Mouse (Mus musculus) frontal cortex, adult 2 months (tissue): Measurements from ENCODE around the gene Sptssa. TPM values are rescaled to one million over a fixed set of nuclear protein-coding genes. Genes with fewer than 3 reads are reported as not detected.
"Not testable (repeated sequence)": the region's sequence is repeated elsewhere in the genome, so short reads cannot be mapped to it uniquely, and the experiment has no call there.

ENCODE experiments used
- DNase-seq, 2 experiments: peaks; one replicate each; pipeline ENCODE4 v3.0.0; 2022; ENCODE audit warnings: low spot score in 1 of 2; ENCODE audit errors: extremely low spot score in 1 of 2
- polyA plus RNA-seq: library from polyadenylated mRNA; depleted of rRNA; stranded (reverse); fragments of >200 nt; gene quantifications from 2 replicates; pipeline ENCODE4 v1.2.3, GENCODE M21; 2012; rRNA removed

Gene Sptssa
- 55.3 and 56.0 TPM in 2 replicates for polyA plus RNA-seq

- peak; percentile 88 to 97 for DNase-seq
These were observed at the start of gene Sptssa for GRCm38 (mm10) chr12:54656396-54657171. Gene Sptssa (minus strand): TSS chr12:54656573.

GRCm38 (mm10) chr12:54699394-54699793, 43.0 kb upstream of the Sptssa start:
- DNase-seq, result no peak

GRCm38 (mm10) chr12:54697791-54698250, 41.4 kb upstream of the Sptssa start:
- no peak for DNase-seq

DNA sequence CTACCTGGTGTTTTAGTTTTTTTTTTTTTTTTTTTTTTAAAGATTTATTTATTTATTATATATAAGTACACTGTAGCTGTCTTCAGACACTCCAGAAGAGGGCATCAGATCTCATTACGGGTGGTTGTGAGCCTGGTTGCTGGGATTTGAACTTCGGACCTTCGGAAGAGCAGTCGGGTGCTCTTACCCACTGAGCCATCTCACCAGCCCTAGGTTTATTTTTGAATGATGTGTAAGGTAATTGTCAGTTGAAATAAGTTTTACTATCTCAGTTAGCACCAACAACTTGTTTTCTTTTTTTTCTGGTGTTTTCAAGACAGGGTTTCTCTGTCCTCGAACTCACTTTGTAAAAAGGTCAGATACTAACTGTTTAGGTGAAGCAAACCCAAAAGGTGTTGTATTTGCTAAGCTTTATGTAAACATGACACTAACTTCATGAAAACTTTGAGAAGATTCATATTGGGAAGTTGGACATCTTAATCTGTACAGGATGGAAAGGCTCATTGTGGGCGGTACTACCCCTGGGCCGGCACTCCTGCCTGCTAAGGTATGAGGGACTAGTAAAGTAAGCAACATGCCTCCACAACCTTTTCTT, 40.7 kb upstream of the Sptssa start:
- peak in 1 of 2 experiments; percentile 27 for DNase-seq

DNA sequence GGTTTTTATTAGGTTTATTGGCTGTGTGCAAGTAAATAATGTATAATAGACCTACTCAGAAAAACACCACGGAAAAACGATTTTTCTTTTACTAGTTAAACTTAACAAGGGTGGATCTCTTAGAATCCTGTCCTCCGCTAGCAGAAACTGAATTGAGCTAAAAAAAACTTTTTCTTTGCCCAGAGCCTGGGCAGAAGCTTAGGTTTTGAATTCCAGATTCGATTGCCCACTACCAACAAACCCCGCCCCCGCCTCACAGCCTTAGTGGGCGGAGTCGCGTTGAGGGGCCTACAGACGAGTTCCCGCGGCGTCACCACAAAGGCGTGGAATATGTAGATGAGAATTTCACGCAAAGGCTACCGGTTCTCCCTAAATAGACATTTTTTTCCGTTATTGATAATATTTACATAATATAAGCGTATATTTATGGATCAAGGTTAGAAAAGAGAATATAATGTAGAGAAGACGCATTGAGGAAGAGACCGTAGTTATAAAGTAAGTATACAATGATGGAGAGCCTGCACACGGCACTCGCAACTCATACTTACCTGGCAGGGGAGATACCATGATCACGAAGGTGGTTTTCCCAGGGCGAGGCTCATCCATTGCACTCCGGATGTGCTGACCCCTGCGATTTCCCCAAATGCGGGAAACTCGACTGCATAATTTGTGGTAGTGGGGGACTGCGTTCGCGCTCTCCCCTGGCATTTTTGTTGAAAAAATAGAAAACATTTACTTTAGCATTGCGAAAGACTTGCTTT, 40.0 kb upstream of the Sptssa start:
- DNase-seq, result peak; percentile 88 to 95

DNA sequence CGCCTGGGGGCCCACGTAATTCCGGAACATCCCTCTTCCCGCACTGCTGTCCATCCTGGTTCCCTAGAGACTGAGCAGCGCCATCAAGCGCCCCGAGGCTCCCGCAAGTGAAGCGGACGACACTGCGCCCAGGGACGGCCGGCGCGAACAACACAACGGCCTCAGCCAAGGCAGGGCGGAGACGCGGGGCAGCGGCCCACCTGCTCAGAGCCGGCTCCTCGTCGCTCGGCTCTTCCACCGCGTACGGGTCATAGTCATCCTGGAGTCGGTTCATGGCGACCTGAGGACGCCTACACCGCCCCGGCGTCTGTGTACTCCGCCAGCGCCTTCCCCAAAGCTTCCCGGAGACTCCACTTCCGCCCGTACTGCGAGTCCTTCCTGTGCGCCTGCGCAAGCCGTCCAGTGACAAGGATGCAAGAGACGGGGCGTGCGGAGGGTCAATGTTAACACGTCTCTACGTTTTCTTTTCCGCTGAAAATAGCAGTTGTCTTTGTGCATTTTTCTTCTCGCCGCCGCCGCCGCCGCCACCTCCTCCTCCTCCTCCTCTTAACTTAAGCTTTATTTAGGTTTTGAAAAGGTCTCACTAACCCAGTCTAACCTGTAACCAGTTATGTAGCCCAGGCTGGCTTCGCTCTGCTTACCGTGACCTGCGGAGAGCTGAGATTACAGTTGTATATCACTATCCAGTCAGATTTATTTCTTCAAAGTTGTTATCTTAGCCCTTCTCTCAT, 39.3 kb upstream of the Sptssa start, which contains the start of gene Eapp:
Gene Eapp (minus strand): TSS at position 387 of the 731 bp plus-strand sequence.
- peak; percentile 94 to 98 for DNase-seq

DNA sequence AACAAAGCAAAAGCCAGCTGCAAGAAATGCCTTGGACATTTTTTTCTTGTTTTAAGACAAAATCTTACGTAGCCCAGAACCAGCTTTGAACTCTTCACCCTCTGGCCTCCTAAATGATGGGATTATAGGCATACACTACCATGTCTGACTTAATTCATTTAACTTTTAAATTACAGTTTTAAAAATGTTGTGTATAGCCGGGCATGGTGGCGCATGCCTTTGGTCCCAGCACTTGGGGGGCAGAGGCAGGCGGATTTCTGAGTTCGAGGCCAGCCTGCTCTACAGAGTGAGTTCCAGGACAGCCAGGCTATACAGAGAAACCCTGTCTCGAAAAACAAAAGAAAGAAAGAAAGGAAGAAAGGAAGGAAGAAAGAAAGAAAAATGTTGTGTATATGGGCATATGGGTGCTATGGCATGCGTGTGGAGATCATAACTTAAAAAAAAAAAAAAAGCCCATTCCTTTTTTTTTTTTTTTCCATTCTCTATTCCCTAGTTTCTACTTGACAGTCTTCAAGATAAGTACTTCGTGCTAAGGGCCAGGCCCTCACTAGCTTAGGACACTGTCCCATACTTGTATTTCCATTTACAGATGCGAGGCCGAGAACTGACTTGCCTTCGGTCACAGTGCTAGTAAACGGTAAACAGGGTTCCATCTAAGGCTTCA, 38.6 kb upstream of the Sptssa start:
- DNase-seq, result no peak

DNA sequence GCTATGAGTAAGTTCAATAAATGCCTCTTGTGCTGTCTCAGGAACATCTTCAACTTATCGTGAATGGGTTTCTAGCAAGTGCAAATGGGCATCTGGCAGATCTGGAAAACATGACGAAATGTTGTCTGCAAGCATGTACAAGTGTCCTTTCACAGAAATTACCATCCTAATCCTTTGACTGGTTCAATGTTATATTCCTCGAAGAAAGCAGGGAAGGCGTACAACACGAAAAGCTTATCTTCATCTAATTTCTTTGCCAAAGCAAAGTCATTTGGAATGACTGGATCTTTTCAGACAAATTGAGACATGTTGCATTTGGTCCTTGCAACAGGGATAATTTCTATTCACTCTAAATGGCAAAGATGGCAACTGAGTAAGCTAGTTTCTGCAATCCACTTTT, 32.7 kb upstream of the Sptssa start:
- DNase-seq, result no peak

DNA sequence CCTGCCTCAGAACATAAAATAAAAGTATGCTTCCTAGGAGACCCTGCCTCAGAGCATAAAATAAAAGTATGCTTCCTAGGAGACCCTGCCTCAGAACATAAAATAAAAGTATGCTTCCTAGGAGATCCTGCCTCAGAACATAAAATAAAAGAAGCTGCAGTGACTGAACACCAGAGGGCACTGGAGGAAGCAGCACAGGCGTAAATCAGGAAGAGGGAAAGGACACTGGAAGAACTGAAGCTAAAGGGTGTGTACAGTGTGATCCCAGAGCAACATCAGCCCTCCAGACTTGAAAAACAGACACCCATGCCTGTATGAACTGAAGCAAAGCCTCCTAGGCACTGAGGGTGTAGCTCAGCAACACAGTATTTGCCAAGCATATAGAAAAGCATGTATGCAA, 26.8 kb upstream of the Sptssa start:
- DNase-seq, result no peak

GRCm38 (mm10) chr12:54676709-54677108, 20.3 kb upstream of the Sptssa start:
- no peak for DNase-seq

GRCm38 (mm10) chr12:54675396-54675795, 19.0 kb upstream of the Sptssa start:
- no peak for DNase-seq

DNA sequence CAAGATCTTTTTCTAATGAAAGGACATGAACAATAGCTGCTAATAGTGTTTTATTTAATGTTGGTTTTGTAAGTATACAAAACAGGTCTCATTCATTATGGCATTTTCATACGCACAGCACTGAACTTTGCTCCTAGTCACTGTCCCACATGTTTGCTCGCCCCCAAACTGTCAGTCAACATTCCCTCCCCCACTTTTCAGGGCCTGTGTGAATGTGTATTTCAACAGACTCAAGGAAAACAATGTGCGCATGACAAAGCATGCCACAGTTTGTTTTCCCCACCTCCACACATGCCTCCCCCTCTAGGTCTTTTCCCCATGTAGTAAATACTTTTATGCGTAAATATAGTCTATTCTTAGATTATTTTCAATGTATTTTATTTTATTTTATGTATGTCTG, 14.9 kb upstream of the Sptssa start:
- no peak for DNase-seq

DNA sequence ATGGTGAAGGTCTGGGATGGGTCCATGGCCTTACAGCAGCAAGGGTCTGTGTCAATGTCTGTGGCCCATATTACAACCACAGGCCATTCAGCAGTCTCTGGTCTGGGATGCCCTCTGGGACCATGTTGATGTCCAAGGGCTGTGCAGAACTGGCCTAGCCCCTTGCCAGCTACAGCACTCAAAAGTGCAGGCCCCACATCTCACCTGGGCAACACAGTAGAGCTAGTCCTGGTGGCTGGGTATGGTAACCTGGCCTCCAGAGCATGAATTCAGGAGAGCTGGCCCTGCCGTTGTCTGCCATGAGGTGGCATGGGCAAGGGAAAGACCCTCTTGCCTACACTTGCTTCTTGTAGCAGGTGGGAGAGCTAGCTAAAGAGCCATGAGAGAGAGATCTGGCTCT, 11.8 kb upstream of the Sptssa start:
- no peak for DNase-seq

DNA sequence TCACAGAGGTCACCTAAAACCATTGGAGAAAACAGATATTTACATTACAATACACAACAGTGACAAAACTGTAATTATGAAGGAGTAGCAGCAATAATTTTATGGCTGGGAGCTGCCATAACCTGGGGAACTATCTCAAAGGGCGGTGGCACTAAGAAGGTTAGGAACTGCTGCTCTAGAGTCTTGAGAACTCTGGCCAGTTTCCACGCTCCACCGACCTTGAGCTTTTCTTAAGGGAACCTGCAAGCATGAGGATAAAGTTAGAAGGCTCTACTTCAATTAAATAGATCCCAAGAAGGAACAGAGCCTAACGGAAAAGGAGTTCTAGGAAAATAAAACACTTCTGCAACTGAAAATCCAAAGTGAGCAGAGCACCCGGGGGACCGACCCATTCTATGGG, 9.2 kb upstream of the Sptssa start:
- no peak for DNase-seq

- not testable (repeated sequence) for DNase-seq
These were observed 5.1 kb upstream of the Sptssa start for GRCm38 (mm10) chr12:54661470-54661869.

DNA sequence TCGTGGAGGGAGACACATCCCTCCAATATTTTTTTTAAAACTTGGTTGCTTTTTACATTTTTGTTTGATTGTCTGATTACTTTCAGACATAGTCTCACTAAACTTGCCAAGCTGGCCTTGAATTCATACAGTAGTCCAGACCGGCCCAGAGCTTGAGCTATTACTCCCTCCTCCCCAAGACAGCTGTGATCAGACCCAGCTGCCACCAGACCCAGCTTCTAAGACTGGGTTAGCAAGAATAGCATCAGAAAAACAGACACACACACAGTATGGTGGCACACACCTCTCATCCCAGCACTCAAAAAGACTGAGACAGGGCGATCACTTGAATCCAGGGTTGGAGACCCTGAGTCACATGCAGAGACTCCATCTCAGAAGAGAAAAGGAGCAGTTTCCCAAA, 3.5 kb upstream of the Sptssa start:
- no peak for DNase-seq

- DNase-seq, result no peak
These were observed 2.2 kb upstream of the Sptssa start for GRCm38 (mm10) chr12:54658425-54659092.

- no peak for DNase-seq
These were observed 1.6 kb upstream of the Sptssa start for GRCm38 (mm10) chr12:54657951-54658350.

DNA sequence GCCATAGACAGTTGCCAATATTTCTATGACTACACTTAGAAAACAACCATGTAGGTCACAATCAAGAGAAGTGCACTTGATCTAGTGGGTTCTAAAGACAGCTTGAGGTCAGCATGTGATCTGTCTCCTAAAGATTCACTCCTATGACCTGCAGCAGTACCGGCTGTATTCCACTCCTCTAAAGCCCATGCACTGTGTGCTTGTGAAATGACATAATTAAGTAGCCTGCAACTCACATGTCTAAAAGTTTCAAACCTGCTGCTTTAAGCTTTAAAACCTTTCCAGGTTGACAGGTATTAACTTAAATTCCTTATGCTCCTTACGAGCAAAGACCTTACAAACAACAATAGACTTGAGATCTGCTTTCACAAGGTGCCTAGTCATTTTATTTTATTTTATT, 853 bp upstream of the Sptssa start:
- DNase-seq, result no peak

DNA sequence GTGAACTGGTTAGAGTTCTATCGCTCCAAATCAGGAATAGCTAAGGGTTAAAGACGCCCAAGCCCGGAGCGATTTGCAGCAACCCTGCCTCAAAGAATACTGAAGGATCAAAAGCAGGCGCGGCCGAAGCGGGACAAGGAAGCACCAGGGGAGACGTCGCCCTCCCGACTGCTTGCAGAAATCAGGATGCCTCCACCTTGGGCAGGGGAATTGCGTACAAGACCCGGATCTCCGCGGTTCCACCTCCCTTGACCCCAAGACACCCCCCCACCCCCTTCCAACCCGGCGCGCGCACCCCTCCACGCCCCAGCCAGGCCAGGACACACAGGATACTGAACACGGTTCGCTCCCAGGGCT, 356 bp downstream of the Sptssa start:
- DNase-seq, result peak in 1 of 2 experiments; percentile 33
